Mouse (Mus musculus) kidney, postnatal 36 days (tissue): ENCODE measurements around the gene Chadl.

ENCODE experiments used
- DNase-seq, 2 experiments: peaks; one replicate each; pipeline ENCODE4 v3.0.0; 2021 to 2022; ENCODE audit warnings: mixed read lengths in 2 of 2

The Chadl gene

GRCm38 (mm10) chr15:81700161-81700560, 3.1 kb upstream of the Chadl start:
- no peak for DNase-seq

- no peak for DNase-seq
These were observed 1.4 kb upstream of the Chadl start for GRCm38 (mm10) chr15:81698532-81698931.

GRCm38 (mm10) chr15:81697847-81698246, 760 bp upstream of the Chadl start:
- peak; percentile 46 to 65 for DNase-seq

GRCm38 (mm10) chr15:81694891-81695290, 2.2 kb downstream of the Chadl start:
- peak in 1 of 2 experiments; percentile 20 for DNase-seq

GRCm38 (mm10) chr15:81693967-81694881, 2.9 kb downstream of the Chadl start:
- DNase-seq = peak; percentile 87 to 92

GRCm38 (mm10) chr15:81693366-81693966, 3.6 kb downstream of the Chadl start:
- no peak for DNase-seq

GRCm38 (mm10) chr15:81680301-81680805, 16.7 kb downstream of the Chadl start:
- no peak for DNase-seq

GRCm38 (mm10) chr15:81676637-81677036, 20.4 kb downstream of the Chadl start:
- DNase-seq = no peak

- DNase-seq = peak; percentile 42 to 78
These were observed 26.9 kb downstream of the Chadl start for GRCm38 (mm10) chr15:81670231-81670640.

GRCm38 (mm10) chr15:81666957-81667356, 30.1 kb downstream of the Chadl start:
- peak in 1 of 2 experiments; percentile 26 for DNase-seq

GRCm38 (mm10) chr15:81663697-81664561, 33.2 kb downstream of the Chadl start, which contains the start of gene L3mbtl2:
L3mbtl2 (plus strand) TSS chr15:81663889.
- DNase-seq = peak; percentile 94 to 96

- DNase-seq = no peak
These were observed 33.8 kb downstream of the Chadl start for GRCm38 (mm10) chr15:81663281-81663680.

GRCm38 (mm10) chr15:81661701-81662100, 35.4 kb downstream of the Chadl start:
- DNase-seq = no peak

- DNase-seq = peak in 1 of 2 experiments; percentile 26
These were observed 46.5 kb downstream of the Chadl start for GRCm38 (mm10) chr15:81650636-81651035.

GRCm38 (mm10) chr15:81649516-81650455, 47.3 kb downstream of the Chadl start:
- DNase-seq = no peak
